Mouse (Mus musculus) cerebellum, postnatal 10 days (tissue): ENCODE results near the gene Dpm1.

Experiments used
- DNase-seq, 2 experiments: peaks; one replicate each; pipeline ENCODE4 v3.0.0; 2021; ENCODE audit warnings: mixed read lengths in 2 of 2

Gene Dpm1

DNA sequence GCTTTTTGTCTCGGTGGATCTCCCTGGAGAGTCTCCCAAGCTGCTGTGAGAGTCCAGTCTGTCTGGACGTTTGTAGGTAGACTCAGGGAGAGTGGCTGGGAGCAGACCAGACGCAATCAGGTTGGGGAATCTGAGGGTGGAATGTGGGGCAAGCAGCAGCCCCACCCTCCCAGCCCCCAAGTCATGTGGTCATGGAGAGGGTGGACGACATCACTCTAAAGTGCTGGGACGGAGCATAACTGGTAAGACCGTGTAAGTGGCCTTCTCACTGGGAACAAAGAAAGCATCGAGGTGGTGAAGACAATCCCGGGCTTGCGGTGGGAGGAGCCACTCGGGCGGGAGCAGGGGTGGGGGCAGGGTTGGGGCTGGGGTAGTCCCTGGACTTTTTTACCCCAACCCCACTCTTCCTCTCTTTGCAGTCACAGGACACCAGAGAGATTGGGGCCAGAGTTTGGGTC is 68.8 kb downstream of the Dpm1 start:
- DNase-seq: no peak

DNA sequence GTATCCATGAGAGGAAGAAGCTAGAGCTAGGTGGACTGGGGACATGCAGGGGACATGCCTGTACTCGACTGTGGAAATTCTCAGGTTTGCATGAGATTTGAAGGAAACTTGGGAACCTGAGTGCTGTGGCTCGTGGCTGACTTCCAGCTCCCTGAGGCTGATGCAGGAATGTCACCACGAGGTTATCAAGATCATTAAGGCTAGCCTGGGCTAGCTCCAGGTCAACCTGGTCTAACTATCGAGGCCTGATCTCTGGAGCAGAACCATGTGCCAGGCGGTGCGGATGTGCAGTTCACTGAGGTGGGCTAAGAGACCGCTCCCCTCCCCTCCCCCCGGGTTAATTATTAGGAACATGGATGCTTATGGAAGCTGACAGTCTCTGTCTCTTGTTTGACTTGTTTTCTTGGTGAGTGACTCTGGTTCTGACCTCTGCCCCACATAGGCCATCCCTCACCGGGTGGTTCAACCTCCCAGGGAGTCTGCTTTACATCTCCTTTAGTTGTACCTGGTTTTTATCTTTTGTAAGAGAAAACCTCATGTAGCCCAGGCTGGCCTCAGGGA is 69.9 kb downstream of the Dpm1 start:
- no peak for DNase-seq
